Mouse (Mus musculus): ENCODE measurements around the gene Mrpl19.

DNA sequence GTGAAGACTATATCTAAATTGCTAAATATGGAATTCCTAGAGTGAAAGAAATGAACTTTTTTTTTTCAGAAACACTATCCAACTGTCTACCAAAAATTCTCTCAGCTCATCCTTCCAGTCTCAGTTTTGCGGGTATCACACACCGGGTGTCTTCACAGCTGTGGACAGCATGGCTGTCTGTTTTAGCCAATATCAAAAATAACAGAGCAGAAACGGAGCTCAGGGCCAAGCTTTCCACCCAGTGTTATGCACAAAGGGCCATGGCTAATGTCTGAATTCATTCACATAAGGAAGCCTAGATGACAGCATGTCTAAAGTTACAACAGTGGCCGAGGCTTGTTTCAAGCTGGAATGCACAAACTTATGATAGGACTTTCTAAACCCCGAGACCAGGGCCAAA, 54.5 kb downstream of the Mrpl19 start:
- TF ChIP-seq E2F4 (IDR thresholded peaks at IDR 0.05; ENCODE audit: insufficient read depth), result no peak
- TF ChIP-seq USF1 (IDR thresholded peaks at IDR 0.05; ENCODE audit: low read depth), result no peak
- TF ChIP-seq MAX (IDR thresholded peaks at IDR 0.05; ENCODE audit: low read depth), result no peak
- TF ChIP-seq POLR2A (IDR thresholded peaks at IDR 0.05; ENCODE audit: insufficient read length, low read depth), result no peak
- TF ChIP-seq POLR2AphosphoS2 (IDR thresholded peaks at IDR 0.05; ENCODE audit: insufficient read length, low read depth), result no peak

Data from myocyte (in vitro differentiated cells).